Mouse (Mus musculus): ENCODE measurements around the gene Prickle1. TPM values are rescaled to one million over a fixed set of nuclear protein-coding genes. Genes with fewer than 3 reads are reported as not detected.
A peak's percentile ranks its signal among the peaks of the same experiment; 100 is the strongest.

Prickle1 gene
- polyA plus RNA-seq, 1 experiment from 2014 or later: 2.5 TPM

GRCm38 (mm10) chr15:93510690-93511336 lies 84.9 kb downstream of the Prickle1 start:
- H3K4me1 ChIP-seq (ENCODE audit: insufficient read depth): 0 out of 2 replicates have a peak, but pooled peaks cover 5% of the 10 kb centered on the region
- H3K9me3 ChIP-seq (ENCODE audit: low read length): no peaks in the 10 kb centered on the region
- H3K27me3 ChIP-seq (ENCODE audit: insufficient read depth, low read length): no peaks in the 10 kb centered on the region
- no peak for DNase-seq
- no peak overlapping the region for H3K4me2 ChIP-seq (ENCODE audit: low read depth, low read length)
- WGBS (ENCODE audit: insufficient replicate concordance): 65% methylated on average over 12 of the region's 12 CpGs
- no peak overlapping the region for H3K27ac ChIP-seq (ENCODE audit: low read depth)
- no peak overlapping the region for H3K4me3 ChIP-seq (ENCODE audit: low read depth, low read length)
- no peak for ATAC-seq
- TF ChIP-seq EP300 (IDR thresholded peaks at IDR 0.05; ENCODE audit: low read depth) (no peak), CTCF (IDR thresholded peaks at IDR 0.05; ENCODE audit: low read depth) (no peak)
- H3K36me3 ChIP-seq (replicated peaks; ENCODE audit: insufficient read depth, low read length): peaks cover 3% of the 10 kb centered on the region
- no peak overlapping the region for H3K9ac ChIP-seq (replicated peaks)

DNA sequence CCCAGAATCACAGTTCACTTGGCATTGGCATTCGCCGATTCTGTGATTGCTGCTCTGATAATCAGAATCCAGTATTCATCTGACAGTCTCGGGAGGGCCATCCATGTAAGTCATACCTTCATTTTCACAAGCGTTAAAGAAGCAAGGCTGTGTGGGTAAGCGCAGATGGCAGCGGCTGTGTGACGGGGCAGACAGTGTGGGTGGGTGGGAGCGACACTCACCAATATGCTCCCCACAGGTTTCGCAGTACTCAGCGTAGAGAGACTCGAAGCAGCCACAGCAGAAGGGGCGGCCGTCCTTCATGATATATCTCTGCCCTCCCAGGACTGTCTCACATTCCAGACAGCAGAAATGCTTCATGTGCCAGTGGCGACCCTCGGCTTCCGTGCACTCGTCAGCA lies 90.9 kb downstream of the Prickle1 start:
- DNase-seq: no peak
- peaks cover 32% of the 10 kb centered on the region for H3K36me3 ChIP-seq (replicated peaks; ENCODE audit: insufficient read depth, low read length)
- no peaks in the 10 kb centered on the region for H3K27me3 ChIP-seq (ENCODE audit: insufficient read depth, low read length)
- no peaks in the 10 kb centered on the region for H3K9me3 ChIP-seq (ENCODE audit: low read length)
- 91% methylated on average over 17 of the region's 17 CpGs for WGBS (ENCODE audit: insufficient replicate concordance)
- no peaks in the 10 kb centered on the region for H3K4me1 ChIP-seq (ENCODE audit: insufficient read depth)
- no peak overlapping the region for H3K9ac ChIP-seq (replicated peaks)
- ATAC-seq: no peak
- no peak overlapping the region for H3K4me2 ChIP-seq (ENCODE audit: low read depth, low read length)
- H3K27ac ChIP-seq (ENCODE audit: low read depth): no peak overlapping the region
- H3K4me3 ChIP-seq (ENCODE audit: low read depth, low read length): no peak overlapping the region
- TF ChIP-seq EP300 (IDR thresholded peaks at IDR 0.05; ENCODE audit: low read depth) (no peak), CTCF (IDR thresholded peaks at IDR 0.05; ENCODE audit: low read depth) (no peak)

- WGBS (ENCODE audit: insufficient replicate concordance): 95% methylated on average over 35 of the region's 35 CpGs
- H3K36me3 ChIP-seq (replicated peaks; ENCODE audit: insufficient read depth, low read length): peaks cover 29% of the 10 kb centered on the region
Observed at GRCm38 (mm10) chr15:93503201-93503745, 92.4 kb downstream of the Prickle1 start.

GRCm38 (mm10) chr15:93502703-93503102 lies 93.0 kb downstream of the Prickle1 start:
- H3K4me1 ChIP-seq (ENCODE audit: insufficient read depth): no peaks in the 10 kb centered on the region
- DNase-seq: no peak
- TF ChIP-seq CTCF (IDR thresholded peaks at IDR 0.05; ENCODE audit: low read depth) (peak; percentile 31), EP300 (IDR thresholded peaks at IDR 0.05; ENCODE audit: low read depth) (no peak)
- no peaks in the 10 kb centered on the region for H3K27me3 ChIP-seq (ENCODE audit: insufficient read depth, low read length)
- no peak for ATAC-seq
- peaks cover 29% of the 10 kb centered on the region for H3K36me3 ChIP-seq (replicated peaks; ENCODE audit: insufficient read depth, low read length)
- H3K27ac ChIP-seq (ENCODE audit: low read depth): no peak overlapping the region
- no peaks in the 10 kb centered on the region for H3K9me3 ChIP-seq (ENCODE audit: low read length)
- no peak overlapping the region for H3K9ac ChIP-seq (replicated peaks)
- H3K4me2 ChIP-seq (ENCODE audit: low read depth, low read length): no peak overlapping the region
- no peak overlapping the region for H3K4me3 ChIP-seq (ENCODE audit: low read depth, low read length)
- WGBS (ENCODE audit: insufficient replicate concordance): 90% methylated on average over 9 of the region's 9 CpGs

More at GRCm38 (mm10) chr15:93503201-93503745, 92.4 kb downstream of the Prickle1 start:
- no peak for DNase-seq
- H3K9me3 ChIP-seq (ENCODE audit: low read length): no peaks in the 10 kb centered on the region
- ATAC-seq: no peak
- TF ChIP-seq EP300 (IDR thresholded peaks at IDR 0.05; ENCODE audit: low read depth) (no peak), CTCF (IDR thresholded peaks at IDR 0.05; ENCODE audit: low read depth) (no peak)
- H3K9ac ChIP-seq (replicated peaks): no peak overlapping the region
- no peak overlapping the region for H3K27ac ChIP-seq (ENCODE audit: low read depth)
- H3K4me1 ChIP-seq (ENCODE audit: insufficient read depth): no peaks in the 10 kb centered on the region
- H3K4me2 ChIP-seq (ENCODE audit: low read depth, low read length): no peak overlapping the region
- H3K27me3 ChIP-seq (ENCODE audit: insufficient read depth, low read length): no peaks in the 10 kb centered on the region
- H3K4me3 ChIP-seq (ENCODE audit: low read depth, low read length): no peak overlapping the region

DNA sequence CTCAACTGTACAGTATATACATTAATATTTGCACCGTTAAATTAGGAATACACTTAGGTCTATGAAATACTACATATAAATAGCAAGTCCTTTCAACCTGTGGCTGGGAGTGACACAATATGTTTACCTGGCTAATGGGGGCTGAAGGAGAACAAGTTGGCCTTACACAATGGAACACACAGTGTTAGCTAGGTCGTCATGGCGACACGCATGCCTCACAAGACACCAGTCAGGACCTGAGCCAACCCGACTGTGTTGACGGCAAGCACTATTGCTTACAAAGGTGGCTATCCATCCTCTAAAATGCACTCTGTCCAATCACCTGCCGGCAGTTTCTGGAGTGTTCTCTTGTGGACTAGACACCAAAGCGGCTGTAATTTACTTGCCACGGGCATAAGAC lies 95.8 kb downstream of the Prickle1 start:
- Histone ChIP-seq H3K36me3 (replicated peaks; ENCODE audit: insufficient read depth, low read length) (peaks cover 26% of the 10 kb centered on the region), H3K4me2 (ENCODE audit: low read depth, low read length) (no peak overlapping the region), H3K9me3 (ENCODE audit: low read length) (no peaks in the 10 kb centered on the region), H3K27ac (ENCODE audit: low read depth) (no peak overlapping the region), H3K9ac (replicated peaks) (no peak overlapping the region), H3K4me3 (ENCODE audit: low read depth, low read length) (no peak overlapping the region), H3K27me3 (ENCODE audit: insufficient read depth, low read length) (no peaks in the 10 kb centered on the region), H3K4me1 (ENCODE audit: insufficient read depth) (no peaks in the 10 kb centered on the region)
- WGBS (ENCODE audit: insufficient replicate concordance): 72% methylated on average over 9 of the region's 9 CpGs
- no peak for TF ChIP-seq EP300 (IDR thresholded peaks at IDR 0.05; ENCODE audit: low read depth)
- peak; percentile 44 for DNase-seq
- ATAC-seq: peak; percentile 83

DNA sequence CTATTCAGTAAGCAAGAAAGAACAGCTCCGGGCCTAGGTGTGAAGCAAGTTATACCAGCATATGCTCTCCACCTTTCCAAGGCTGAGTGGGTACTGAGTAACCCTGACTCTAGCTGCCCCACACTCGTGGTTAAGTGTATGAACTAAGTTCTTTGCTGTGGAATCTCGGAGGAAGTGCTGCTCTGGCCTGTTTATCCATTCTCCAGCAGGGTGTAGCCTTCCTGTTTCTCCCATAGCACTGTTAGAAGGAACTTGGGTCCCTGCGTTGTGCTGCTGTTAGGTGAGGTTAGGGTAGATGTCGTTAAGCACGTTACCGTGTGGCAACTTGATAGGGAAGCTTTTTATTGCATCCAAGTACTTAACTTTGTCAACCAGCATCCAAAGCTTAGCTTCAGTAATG lies 101.0 kb downstream of the Prickle1 start:
- Histone ChIP-seq H3K4me2 (ENCODE audit: low read depth, low read length) (no peak overlapping the region), H3K9me3 (ENCODE audit: low read length) (no peaks in the 10 kb centered on the region), H3K36me3 (replicated peaks; ENCODE audit: insufficient read depth, low read length) (peaks cover under 1% of the 10 kb centered on the region; the same call in 1 of the 2 replicates), H3K27me3 (ENCODE audit: insufficient read depth, low read length) (no peaks in the 10 kb centered on the region), H3K9ac (replicated peaks) (no peak overlapping the region), H3K4me3 (ENCODE audit: low read depth, low read length) (no peak overlapping the region), H3K27ac (ENCODE audit: low read depth) (peak overlapping the region; percentile 0; the same call in 1 of the 2 replicates), H3K4me1 (ENCODE audit: insufficient read depth) (peaks cover 5% of the 10 kb centered on the region)
- TF ChIP-seq EP300 (IDR thresholded peaks at IDR 0.05; ENCODE audit: low read depth) (no peak), CTCF (IDR thresholded peaks at IDR 0.05; ENCODE audit: low read depth) (no peak)
- WGBS (ENCODE audit: insufficient replicate concordance): 72% methylated on average over 7 of the region's 7 CpGs
- ATAC-seq: no peak
- no peak for DNase-seq
